Mouse (Mus musculus): ENCODE measurements around the gene Sema3b.
A peak's percentile ranks its signal among the peaks of the same experiment; 100 is the strongest.

The Sema3b gene

GRCm38 (mm10) chr9:107633091-107633660 lies 24.1 kb upstream of the Sema3b start:
- DNase-seq (ENCODE audit: low read depth, low spot score): peak; percentile 93

- no peak for DNase-seq (ENCODE audit: low read depth, low spot score)
Observed at GRCm38 (mm10) chr9:107632478-107632877, 23.4 kb upstream of the Sema3b start.

GRCm38 (mm10) chr9:107631861-107632260 lies 22.8 kb upstream of the Sema3b start:
- no peak for DNase-seq (ENCODE audit: low read depth, low spot score)

GRCm38 (mm10) chr9:107631311-107631826 lies 22.3 kb upstream of the Sema3b start:
- no peak for DNase-seq (ENCODE audit: low read depth, low spot score)

- DNase-seq (ENCODE audit: low read depth, low spot score): no peak
Observed at GRCm38 (mm10) chr9:107630576-107630975, 21.5 kb upstream of the Sema3b start.

GRCm38 (mm10) chr9:107629901-107630425 lies 20.9 kb upstream of the Sema3b start:
- DNase-seq (ENCODE audit: low read depth, low spot score): peak; percentile 67

- peak; percentile 50 for DNase-seq (ENCODE audit: low read depth, low spot score)
Observed at GRCm38 (mm10) chr9:107629411-107629730, 20.3 kb upstream of the Sema3b start.

DNA sequence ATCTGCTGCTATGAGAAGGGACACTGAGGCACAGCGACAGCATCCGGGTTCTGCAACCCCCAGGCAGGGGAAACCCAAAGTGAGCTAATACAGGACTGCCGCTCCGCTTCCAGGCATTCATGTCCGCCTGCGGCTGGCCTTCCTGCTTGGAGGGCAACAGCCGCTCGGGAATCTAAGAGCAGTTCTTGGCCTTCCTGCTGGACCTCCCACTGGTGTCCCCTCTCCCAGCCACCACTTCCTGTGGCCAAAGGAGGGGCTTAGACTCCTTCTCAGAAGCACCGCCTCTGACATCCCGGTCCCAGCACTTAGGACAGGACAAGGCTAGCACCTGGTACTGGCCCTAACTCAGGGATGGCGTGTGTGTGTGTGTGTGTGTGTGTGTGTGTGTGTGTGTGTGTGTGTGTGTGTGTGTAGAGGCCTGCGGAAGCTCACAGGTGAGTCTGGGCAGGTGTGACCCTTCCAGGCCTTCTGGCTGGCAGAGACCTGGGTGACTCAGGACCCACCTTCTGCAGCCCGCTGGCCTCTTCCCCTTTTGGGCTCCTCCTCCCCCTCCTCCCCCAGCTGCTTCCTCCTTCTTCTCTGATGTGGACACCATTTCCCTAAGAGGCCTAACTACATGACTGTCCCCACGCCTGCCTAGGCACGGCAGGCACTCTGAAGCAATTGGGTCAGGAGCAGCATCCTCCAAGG lies 19.8 kb upstream of the Sema3b start:
- no peak for DNase-seq (ENCODE audit: low read depth, low spot score)

- no peak for DNase-seq (ENCODE audit: low read depth, low spot score)
Observed at GRCm38 (mm10) chr9:107627387-107628255, 18.6 kb upstream of the Sema3b start.

DNA sequence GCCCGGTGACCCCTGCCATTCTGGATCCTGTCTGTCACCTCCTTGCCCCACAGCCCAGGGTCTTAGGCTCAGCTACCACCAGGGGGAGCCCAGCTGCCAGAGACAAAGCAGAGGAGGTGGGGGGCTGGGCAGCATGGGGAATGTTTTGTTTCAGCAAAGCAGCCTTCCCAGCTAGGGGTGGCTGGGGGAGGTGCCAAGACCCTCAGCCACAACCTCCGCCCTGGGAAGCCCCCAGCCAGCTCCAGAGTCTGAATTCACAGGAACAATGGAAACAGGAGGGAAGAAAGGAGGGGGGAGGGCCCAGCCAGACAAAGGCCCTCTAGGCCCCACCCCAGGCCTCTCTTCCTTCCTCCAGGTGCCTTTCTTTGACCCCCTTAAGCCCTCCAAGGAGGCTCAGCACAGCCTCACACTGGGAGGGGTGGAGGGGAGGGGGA lies 17.8 kb upstream of the Sema3b start:
- DNase-seq (ENCODE audit: low read depth, low spot score): peak; percentile 90

DNA sequence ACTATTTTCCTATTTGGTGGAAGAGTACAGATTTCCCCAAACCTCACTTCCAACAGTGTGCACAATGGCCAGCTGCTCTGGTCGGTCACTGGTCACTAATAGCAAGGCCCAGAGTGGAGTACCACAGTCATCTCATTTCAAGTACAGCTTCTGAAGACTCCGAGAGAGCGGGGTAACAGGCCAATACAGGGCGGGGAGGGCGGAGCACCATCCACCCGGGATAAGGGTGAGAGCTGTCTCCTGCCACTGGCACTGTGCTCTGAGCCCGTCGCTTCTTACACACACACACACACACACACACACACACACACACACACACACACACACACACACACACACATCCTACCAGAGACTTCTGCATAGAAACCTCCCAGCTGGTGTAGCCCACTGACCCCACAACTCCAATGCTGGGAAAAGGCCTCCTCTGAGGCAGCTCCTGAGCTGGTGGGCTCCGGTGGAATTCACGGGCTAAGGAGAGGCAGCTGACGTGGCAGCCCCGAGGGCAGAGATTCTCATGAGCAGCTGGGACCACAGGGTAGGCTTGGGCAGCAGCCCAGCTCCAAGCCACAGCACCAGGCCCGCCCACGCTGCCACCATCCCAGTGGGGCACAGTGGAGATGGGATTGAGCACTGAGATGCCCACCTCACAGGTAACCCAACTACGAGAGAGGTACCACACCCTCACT lies 17.3 kb upstream of the Sema3b start:
- no peak for DNase-seq (ENCODE audit: low read depth, low spot score)

DNA sequence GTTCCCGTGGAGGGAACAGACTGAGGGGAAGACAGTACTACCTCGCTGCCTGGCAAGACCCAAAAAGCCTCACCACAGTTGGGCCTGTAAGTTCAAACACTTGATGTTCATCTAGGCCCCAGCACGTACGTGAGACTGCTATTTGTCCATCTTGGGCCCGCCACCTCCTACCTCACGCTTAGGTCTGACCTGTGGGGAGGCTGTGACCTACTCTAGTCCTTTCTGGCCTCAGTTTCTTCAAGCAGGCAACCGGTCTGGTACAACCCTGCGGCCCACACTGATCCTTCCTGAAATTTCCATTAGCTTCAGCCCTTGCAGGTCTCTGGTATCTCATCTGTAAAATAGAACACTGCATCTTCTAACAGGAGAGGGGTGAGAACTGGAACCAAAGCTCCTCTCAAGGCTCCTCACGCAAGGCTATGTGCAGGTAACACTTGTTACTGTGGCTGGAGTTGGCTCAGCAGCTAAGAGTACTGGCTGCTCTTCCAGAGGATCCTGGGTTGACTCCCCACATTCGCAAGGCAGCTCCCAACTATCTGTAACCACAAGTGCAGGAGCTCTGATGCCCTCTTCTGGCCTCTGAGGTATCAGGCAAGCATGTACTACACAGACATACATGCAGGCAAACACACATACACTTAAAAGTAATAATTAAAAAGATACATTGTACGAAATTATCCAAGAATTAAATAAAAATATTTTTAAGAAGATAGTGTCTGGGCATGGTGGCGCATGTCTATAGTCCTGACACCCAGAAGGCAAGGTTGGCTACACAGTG lies 16.5 kb upstream of the Sema3b start:
- DNase-seq (ENCODE audit: low read depth, low spot score): no peak

DNA sequence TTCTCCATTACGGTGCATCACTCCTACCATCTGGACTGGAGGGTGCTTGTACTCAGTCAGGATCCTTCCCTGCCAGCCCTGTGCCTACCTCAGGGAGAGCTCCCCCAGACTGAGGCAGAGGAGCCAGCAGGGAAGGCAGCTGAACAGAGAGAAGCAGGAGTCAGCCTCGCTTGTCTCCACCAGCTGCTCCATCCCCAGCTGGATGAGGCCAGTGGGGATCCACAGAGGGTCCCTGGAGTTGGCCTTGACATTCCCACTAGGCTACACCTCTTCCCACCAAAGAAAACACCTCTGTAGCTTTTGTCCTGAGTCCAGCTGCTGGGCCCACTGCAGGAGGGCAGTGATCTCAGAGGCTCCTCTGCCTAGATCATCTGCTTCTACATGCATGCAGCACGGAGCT lies 15.9 kb upstream of the Sema3b start:
- no peak for DNase-seq (ENCODE audit: low read depth, low spot score)

- peak; percentile 78 for DNase-seq (ENCODE audit: low read depth, low spot score)
Observed at GRCm38 (mm10) chr9:107624539-107624938, 15.5 kb upstream of the Sema3b start.

- DNase-seq (ENCODE audit: low read depth, low spot score): no peak
Observed at GRCm38 (mm10) chr9:107620954-107621353, 11.9 kb upstream of the Sema3b start.

GRCm38 (mm10) chr9:107619546-107619879 lies 10.5 kb upstream of the Sema3b start:
- no peak for DNase-seq (ENCODE audit: low read depth, low spot score)

GRCm38 (mm10) chr9:107618778-107619545 lies 9.9 kb upstream of the Sema3b start:
- no peak for DNase-seq (ENCODE audit: low read depth, low spot score)

DNA sequence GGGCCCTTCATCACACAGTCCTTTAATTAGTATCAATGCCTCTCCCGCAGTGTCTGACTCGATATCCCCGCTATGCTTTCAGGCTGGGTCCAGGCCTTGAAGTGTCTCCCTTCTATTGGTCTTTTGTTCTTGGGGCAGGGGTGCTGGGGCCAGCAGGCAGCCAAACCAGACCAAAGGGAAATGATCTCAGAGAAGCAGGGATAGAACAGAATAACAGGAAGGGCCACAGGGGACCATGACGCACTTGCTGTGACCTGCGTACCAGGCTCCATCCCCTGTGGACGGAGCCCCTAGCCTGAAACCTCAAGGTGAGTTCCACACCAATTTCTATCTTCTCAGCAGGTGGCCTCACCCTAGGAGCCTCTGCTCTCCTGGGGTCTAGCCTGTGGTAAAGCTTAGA lies 9.1 kb upstream of the Sema3b start:
- no peak for DNase-seq (ENCODE audit: low read depth, low spot score)

DNA sequence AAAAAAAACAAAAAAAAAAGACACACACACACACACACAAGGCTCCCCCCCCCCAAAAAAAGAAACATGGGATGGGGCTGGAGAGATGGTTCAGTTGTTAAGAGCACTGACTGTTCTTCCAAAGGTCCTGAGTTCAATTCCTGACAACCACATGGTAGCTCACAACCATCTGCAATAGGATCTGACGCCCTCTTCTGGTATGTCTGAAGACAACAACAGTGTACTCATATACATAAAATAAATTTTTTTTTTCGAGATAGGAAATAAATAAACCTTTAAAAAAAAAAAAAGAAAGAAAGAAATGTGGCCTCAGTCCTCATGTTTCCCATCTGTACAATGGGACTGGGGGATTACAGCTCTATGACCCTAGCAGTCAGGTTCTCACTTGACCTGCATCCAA lies 8.4 kb upstream of the Sema3b start:
- peak; percentile 43 for DNase-seq (ENCODE audit: low read depth, low spot score)

DNA sequence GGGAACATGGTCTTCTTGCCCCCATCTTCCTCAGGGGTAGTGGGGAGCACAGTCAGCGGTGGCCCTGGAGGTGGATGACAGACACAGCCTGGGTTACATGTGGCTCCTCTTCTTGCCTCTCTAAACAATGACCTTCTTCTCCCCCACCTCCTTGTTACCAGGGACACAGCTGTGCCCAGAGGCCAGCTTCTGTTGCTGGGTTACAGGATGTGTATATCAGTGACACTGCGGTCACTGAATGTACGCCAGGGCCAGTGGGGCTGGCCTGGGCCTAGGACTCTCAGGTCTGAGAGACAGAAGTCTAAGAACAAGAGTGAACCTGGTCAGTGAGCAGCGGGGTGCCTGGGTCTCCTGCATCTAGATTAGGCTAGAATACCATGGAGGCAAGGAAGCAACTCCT lies 6.0 kb upstream of the Sema3b start:
- no peak for DNase-seq (ENCODE audit: low read depth, low spot score)

Measured in CD4-positive, CD25-positive, alpha-beta regulatory T cell, adult 2 months (primary cell).